Mouse (Mus musculus) right cerebral cortex, postnatal 10 days (tissue): ENCODE data around the gene Fam114a2.
"Not testable (repeated sequence)": the region's sequence is repeated elsewhere in the genome, so short reads cannot be mapped to it uniquely, and the experiment has no call there.

ENCODE experiments used
- DNase-seq, 2 experiments: peaks; one replicate each; pipeline ENCODE4 v3.0.0; 2021; ENCODE audit warnings: low spot score in 2 of 2

Gene Fam114a2

GRCm38 (mm10) chr11:57518091-57518750 lies at the start of gene Fam114a2, which contains the start of gene Mfap3:
Gene Fam114a2 (minus strand): TSS chr11:57518617.
Gene Mfap3 (plus strand): TSS chr11:57518664.
- DNase-seq, result peak; percentile 94 to 96

DNA sequence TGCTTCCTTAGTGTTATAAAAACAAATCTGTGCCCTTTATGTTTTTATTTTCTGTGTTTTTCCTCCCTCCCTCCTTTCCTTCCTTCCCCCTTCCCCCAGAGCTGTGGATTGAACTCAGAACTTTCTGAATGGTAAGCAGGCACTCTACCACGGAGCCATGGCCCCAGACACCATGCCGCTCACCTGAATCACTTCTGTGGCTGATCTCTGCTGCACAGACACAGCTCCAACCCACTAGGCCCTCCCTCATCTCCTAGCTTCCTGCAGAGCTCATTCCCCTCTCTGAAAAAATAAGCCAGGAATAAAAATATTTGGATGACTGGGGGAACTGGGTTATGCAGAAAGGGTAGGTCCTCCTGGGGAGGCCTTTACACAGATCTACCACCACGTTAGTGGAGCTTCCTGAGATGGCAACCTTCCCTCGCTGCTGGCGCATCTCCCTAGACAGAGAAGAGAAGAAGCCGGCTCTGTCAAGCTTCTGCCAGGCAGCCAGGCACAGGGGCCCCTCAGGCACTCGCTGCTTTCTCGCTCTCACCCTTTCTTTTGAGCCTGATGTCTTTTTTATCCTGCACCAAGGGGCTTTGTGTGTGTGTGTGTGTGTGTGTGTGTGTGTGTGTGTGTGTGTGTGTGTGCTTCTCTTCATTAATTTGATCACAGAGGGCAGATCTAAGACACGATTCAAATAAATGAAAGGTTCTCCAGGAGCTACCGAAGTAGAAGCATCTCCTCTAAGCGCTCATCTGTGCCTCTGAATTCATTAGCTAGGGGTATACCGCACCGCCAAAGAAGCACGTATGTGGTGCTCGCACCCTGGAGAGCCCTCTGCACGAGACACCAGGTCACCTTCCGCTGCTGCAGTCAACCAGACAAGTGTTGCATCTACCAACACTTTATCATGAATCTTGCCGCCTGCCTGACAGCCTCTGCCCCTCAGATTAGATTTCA lies 47.9 kb upstream of the Fam114a2 start:
- DNase-seq, result peak; percentile 40 to 61

GRCm38 (mm10) chr11:57564564-57564963 lies 46.1 kb upstream of the Fam114a2 start:
- DNase-seq, result no peak

DNA sequence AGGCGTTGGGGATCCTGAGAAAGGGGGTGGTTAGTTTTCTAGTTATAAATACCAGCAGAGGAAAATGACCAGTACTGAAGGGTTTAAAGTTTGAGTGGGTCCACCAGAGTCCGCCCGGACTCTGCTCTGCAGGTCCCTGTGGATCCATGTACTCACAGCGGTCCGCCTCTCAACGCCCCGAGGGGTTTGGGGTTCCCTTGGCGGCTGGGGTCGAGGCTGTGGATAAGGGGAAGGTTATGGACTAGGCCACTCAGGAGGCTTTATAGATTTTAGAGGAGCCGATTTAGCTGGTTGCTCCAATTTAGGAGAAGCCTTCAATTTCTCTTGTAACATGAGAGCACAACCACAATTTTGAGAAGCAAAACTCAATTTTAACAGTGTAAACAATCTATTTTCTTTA lies 39.5 kb upstream of the Fam114a2 start:
- not testable (repeated sequence) for DNase-seq

GRCm38 (mm10) chr11:57553015-57553780 lies 34.8 kb upstream of the Fam114a2 start:
- no peak for DNase-seq

GRCm38 (mm10) chr11:57551016-57551415 lies 32.6 kb upstream of the Fam114a2 start:
- no peak for DNase-seq

- DNase-seq, result no peak
Observed at GRCm38 (mm10) chr11:57550230-57550629, 31.8 kb upstream of the Fam114a2 start.

DNA sequence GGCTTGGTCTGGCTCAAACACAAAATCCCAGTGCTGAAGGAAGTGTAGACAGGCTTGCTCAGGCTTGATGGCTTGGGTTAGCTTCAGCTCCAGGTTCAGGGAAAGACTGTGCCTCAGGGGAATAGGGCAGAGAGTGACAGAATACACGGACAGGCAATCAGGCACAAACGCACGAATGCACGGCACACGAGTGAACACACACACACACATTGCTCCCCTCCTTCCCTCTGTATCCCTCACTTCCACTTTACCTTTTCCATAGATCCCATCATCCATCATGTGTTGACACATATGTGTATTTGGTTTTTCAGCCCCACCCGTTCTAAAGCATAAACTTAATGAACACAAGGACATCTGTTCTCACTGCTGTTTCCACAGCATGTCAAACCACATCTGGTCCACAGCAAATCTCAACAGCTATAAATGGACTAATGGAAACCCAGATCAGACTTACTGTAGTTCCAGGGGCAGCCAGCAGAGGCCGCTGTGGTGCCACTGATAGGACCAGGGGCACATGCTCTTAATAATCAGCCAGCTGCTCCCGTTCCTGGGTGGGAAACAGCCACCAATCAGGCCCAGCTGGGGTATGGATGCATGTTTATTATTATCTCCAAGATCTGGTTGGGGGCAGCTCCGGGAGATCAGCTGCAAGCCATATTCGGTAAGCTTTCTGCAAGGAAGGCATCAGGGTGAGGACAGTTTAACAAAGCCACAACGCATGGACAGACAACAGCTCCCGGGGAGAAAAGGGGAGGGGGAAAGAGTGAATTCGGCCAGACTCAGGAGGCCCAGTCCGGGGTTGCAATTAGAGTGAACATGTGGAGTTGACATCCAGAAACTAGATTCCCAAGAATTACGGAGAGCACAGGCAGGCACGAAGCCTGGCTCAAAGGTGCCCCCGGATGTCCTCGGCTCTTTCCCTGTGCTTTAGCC lies 30.5 kb upstream of the Fam114a2 start:
- peak; percentile 84 to 87 for DNase-seq

- no peak for DNase-seq
Observed at GRCm38 (mm10) chr11:57540681-57541080, 22.3 kb upstream of the Fam114a2 start.

DNA sequence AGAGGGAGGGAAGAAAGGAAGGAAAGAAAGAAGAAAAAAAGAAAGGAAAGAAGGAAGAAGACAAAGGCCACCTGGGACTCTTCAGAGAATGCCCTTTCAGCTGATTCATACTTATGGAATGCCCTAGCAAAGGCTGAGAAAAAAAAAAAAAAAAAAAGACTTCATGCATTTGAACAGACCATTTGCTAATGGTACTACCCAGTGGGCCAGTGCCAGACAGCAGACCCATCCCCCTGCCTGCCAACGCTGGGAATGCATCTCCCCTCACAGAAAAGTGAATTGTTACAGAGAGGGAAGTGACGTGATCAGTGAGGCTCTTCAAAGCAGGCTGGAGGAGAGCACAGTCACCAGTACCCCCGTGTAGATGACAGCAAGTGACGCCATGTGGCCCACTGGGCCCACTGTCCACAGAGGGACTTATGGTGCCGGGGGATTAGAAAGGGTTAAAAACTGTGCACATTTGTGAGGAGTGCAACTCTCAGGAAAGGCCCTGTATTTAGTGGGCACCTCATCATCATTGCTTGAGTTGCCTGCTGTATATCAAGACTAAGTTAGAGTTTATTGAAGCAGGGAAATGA lies 21.5 kb upstream of the Fam114a2 start:
- DNase-seq, result no peak

GRCm38 (mm10) chr11:57535912-57536311 lies 17.5 kb upstream of the Fam114a2 start:
- DNase-seq, result no peak

- no peak for DNase-seq
Observed at GRCm38 (mm10) chr11:57532306-57532705, 13.9 kb upstream of the Fam114a2 start.

DNA sequence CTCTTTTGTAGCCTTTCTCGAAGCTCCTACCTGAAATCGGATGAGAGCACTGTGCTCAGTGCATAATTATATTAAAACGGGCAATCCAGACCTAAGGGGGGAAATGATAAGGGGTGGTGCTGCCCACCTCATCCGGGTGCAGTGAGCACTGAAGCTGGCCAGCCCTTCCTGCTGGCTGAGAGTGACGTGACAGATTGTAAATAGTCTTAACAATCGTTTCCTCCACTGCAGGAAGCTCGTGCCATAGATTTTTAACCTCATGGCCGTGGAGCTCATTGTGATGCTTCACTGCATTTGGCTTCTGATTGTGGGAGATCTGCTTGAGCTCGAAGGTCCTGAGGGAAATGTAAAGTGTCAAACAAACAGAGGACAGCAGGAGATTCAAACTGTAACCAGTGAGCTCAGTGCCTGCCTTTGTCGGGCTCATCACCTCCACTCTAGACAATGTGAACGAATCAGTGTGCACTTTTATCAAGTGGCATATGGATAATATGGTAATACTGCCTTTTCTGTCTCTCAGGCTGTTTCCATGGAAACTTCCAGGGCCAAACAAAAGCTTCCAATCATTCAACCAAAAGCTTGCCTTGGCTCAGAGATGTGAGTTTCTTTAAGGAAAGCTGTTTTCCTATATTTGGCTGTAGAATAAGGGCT lies 13.0 kb upstream of the Fam114a2 start:
- no peak for DNase-seq

DNA sequence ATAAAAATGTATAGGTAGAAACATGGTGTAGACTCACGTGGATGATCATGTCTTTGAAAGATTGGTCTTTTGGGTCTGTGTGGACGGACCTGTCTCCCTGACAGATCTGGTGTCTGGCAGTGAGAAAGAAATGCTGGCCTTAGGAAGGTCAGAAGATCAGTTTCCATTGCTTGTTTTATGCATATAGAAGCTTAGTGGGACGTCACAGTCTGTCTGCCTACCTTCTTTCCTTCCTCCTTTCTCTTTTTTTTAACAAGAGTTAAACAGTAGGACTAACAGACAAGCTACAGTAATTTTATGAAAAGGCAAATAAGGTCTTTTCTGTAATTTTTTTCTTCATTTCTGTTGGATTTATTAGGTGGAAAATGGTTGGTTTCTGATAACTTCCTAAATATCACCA lies 10.7 kb upstream of the Fam114a2 start:
- no peak for DNase-seq

GRCm38 (mm10) chr11:57527506-57527905 lies 9.1 kb upstream of the Fam114a2 start:
- DNase-seq, result no peak

GRCm38 (mm10) chr11:57525900-57526299 lies 7.5 kb upstream of the Fam114a2 start:
- DNase-seq, result no peak

DNA sequence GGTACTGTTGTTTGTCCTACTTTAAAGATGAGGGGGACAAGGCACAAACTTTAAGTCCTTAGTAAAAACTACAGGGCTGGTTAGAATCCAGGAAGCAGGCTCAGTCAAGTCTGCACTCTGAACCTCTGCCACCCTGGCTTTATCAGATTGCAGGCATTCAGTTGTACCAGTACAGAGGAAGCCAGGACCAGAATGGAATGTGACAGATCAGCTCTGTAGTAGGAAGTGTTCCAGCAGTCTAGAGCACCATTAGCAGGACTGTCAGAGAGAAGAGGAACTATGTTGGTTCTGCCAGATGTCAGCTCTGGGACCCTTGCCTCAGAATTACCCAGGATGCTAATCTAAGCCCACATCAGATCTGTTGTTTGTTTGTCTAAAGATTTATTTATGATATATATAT lies 6.2 kb upstream of the Fam114a2 start:
- DNase-seq, result peak in 1 of 2 experiments; percentile 50

DNA sequence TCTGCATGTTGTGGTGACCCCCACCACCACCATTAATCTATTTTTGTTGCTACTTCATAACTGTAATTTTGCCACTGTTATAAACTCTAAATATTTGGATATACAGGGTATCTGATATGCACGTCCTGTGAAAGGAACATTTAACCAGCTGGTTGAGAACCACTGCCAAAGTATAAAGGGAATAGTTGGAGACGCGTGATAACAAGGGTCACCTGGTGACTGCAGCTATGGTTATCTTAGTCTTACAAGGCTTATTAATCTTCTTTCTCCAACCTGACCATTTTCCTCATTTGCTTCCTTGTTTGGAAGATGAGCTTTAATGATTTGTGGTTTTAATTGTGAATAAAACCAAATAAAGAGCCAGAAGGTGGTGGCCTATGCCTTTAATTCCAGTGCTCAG lies 5.0 kb upstream of the Fam114a2 start:
- DNase-seq, result no peak

- DNase-seq, result peak; percentile 65 to 83
Observed at GRCm38 (mm10) chr11:57522046-57522445, 3.6 kb upstream of the Fam114a2 start.

DNA sequence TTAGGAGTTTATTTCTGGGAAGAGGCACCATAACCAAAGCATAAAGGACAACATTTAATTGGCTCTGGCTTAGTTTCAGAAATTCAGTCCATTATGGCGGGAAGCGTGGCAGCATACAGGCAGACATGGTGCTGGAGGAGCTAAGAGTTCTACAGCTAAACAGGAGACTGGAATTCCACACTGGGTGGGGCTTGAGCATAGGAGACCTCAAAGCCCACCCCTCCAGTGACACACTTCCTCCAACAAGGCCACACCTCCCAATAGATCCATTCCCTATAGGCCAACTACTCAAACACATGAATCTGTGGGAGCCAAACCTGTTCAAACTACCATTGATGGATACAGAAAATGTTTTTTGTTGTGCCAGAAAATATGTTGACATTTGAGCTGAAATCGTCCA lies 2.8 kb upstream of the Fam114a2 start:
- DNase-seq, result no peak
